Mouse (Mus musculus): Measurements from ENCODE around the gene Pbx1.

Pbx1 gene

GRCm38 (mm10) chr1:168382823-168383157 is 49.3 kb downstream of the Pbx1 start:
- peak; percentile 54 to 69 for DNase-seq

GRCm38 (mm10) chr1:168382106-168382822 is 49.8 kb downstream of the Pbx1 start:
- peak in 1 of 2 experiments; percentile 50 for DNase-seq

GRCm38 (mm10) chr1:168381451-168381850 is 50.6 kb downstream of the Pbx1 start:
- peak in 1 of 2 experiments; percentile 50 for DNase-seq

- DNase-seq = peak; percentile 70 to 81
Measured at GRCm38 (mm10) chr1:168380241-168380770, 51.8 kb downstream of the Pbx1 start.

GRCm38 (mm10) chr1:168377650-168378049 is 54.4 kb downstream of the Pbx1 start:
- no peak for DNase-seq

- DNase-seq = peak; percentile 52 to 60
Measured at GRCm38 (mm10) chr1:168376330-168376729, 55.7 kb downstream of the Pbx1 start.

- peak in 1 of 2 experiments; percentile 35 for DNase-seq
Measured at GRCm38 (mm10) chr1:168374953-168375600, 57.0 kb downstream of the Pbx1 start.

- no peak for DNase-seq
Measured at GRCm38 (mm10) chr1:168372089-168372488, 60.0 kb downstream of the Pbx1 start.

- DNase-seq = no peak
Measured at GRCm38 (mm10) chr1:168370966-168371365, 61.1 kb downstream of the Pbx1 start.

GRCm38 (mm10) chr1:168366261-168366660 is 65.8 kb downstream of the Pbx1 start:
- no peak for DNase-seq

GRCm38 (mm10) chr1:168364325-168364724 is 67.7 kb downstream of the Pbx1 start:
- no peak for DNase-seq

GRCm38 (mm10) chr1:168363053-168363452 is 69.0 kb downstream of the Pbx1 start:
- DNase-seq = no peak

- no peak for DNase-seq
Measured at GRCm38 (mm10) chr1:168362464-168362863, 69.6 kb downstream of the Pbx1 start.

- peak; percentile 31 to 47 for DNase-seq
Measured at GRCm38 (mm10) chr1:168357680-168358611, 74.1 kb downstream of the Pbx1 start.

- peak; percentile 60 to 72 for DNase-seq
Measured at GRCm38 (mm10) chr1:168356970-168357441, 75.1 kb downstream of the Pbx1 start.

- DNase-seq = no peak
Measured at GRCm38 (mm10) chr1:168355985-168356556, 76.0 kb downstream of the Pbx1 start.

GRCm38 (mm10) chr1:168354934-168355333 is 77.1 kb downstream of the Pbx1 start:
- peak; percentile 32 to 35 for DNase-seq

GRCm38 (mm10) chr1:168348036-168348784 is 83.9 kb downstream of the Pbx1 start:
- no peak for DNase-seq

GRCm38 (mm10) chr1:168344918-168345317 is 87.2 kb downstream of the Pbx1 start:
- DNase-seq = peak in 1 of 2 experiments; percentile 58

- no peak for DNase-seq
Measured at GRCm38 (mm10) chr1:168344262-168344661, 87.8 kb downstream of the Pbx1 start.

- no peak for DNase-seq
Measured at GRCm38 (mm10) chr1:168342269-168342668, 89.8 kb downstream of the Pbx1 start.

- no peak for DNase-seq
Measured at GRCm38 (mm10) chr1:168341863-168342262, 90.2 kb downstream of the Pbx1 start.

Data from kidney, postnatal 4 days (tissue).